Mouse (Mus musculus) G1E-ER4 (cell line): ENCODE results near the gene Spp2. TPM values are rescaled to one million over a fixed set of nuclear protein-coding genes. Genes with fewer than 3 reads are reported as not detected.

ENCODE experiments used
- GATA1 ChIP-seq: IDR thresholded peaks from one replicate; pipeline ENCODE4 v1.8.0; 2012; ENCODE audit warnings: low read length, inconsistent platforms
- polyA plus RNA-seq: library from polyadenylated mRNA; stranded (reverse); fragments of >175 nt; gene quantifications from 2 replicates; pipeline ENCODE4 v1.2.3, GENCODE M21; 2012

Spp2 gene
- not detected in 2 replicates for polyA plus RNA-seq

- TF ChIP-seq GATA1 = no peak
Measured at GRCm38 (mm10) chr1:88406807-88407198, at the start of gene Spp2. Spp2 (plus strand) TSS chr1:88406961.

DNA sequence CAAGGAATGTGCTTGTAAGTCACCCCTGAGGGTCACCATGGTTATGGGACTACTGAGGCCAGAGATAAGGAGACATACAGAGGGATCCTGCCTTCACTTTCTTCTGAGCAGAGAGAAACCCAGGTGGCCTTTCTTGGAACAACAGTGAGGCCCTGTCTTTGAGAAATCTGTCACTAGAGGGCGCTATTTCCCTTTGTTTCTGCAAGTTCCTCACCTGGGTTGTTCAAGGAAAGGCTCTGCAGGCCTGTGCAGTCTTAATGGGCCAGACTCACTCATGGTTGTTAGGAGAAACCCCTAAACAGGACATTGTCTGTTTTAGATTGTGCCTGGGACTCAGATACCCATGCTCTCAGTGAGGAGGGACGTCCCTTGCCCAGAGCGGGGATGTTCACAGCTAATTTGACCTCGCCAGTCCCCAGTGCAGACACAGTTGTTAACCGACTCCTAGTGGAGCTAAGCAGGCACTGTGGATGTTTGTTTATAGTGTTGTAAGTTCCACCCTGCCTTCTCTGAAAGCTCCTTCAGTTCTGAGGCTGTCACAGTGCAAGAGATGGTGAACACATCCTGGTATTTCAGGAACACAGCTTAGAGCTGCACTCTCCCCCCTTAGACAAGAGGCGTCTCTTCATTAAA is 49.2 kb upstream of the Spp2 start:
- no peak for TF ChIP-seq GATA1

DNA sequence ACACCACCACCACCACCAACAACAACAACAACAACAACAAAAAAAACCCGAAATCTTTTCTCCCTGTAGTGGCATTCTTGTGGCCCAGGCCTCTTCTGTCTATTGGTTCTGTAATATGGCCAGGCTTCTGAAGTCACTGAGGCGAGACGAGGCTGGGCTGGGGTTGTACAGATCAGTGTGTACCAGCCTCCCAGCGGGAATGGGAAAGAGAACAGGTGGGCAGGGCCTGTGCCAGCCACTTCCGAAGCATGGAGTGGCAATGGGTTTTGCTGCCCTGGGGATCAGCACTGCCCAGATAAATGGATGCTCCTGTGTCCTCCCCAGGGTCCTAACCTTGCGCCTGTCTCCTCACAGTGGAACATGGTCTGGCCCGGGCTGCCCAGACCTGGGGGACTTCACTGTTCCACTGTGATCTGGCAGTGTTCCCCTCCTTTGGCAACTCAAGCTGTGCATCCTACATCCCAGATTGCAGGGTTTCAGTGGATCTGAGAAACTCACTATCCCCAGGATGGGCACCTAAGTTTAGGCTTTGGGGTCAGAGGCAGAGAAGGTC is 48.6 kb upstream of the Spp2 start:
- no peak for TF ChIP-seq GATA1

DNA sequence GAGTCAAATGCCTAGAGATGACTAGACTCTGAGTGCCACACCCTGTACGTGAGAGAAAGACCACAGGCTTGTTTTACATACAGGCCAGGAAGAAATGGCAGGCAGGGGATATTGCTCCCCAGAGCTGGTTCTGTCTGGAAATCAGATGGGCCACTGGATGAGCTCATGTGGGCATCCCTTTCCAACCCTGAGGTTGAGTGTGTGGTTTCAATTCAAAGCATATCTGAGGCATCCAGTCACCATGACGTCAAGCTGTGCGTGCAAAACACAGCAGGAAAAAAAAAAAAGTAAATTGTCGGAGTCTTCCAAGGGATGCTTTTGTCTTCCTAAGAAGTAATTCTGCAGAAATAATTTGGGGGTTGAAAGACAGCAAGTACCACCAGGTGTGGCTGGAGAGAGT is 45.7 kb upstream of the Spp2 start:
- no peak for TF ChIP-seq GATA1

DNA sequence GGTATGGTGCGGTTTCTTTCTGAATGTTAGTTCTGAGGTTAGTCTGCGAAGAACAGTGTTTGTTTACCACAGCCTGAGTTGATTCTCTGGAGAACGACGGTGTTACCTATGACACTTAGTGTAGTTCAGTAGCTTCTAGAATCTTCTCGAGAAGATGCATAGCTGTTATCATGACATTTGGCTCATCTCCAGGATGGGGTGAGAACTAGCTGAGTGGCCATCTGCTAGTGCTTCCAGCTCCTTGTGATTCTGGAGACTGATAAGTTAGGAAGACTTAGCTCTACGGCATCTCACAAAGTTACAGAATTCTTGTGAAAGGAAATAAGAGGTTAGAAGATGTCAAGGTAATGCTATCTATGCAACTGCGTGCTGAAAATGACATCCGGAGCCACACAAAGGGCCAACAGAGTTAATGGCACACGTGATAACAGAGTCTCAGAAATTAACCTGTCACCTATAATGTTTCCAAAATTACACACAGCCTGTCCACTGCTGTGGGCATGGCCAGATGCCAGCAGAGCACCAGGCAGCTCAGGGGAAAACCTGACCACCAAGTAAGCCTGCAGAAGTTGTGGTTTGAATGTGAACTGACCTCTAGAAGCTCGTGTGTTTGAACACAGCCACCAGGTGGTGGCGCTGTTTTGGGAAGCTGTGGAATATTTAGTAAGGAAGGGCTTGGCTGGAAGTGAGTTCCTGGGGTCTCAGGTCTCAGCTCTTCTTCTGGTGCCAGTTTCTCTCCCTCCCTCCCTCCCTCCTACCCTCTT is 39.7 kb upstream of the Spp2 start:
- TF ChIP-seq GATA1 = no peak

GRCm38 (mm10) chr1:88378446-88378845 is 28.3 kb upstream of the Spp2 start:
- no peak for TF ChIP-seq GATA1

- no peak for TF ChIP-seq GATA1
Measured at GRCm38 (mm10) chr1:88391632-88392031, 15.1 kb upstream of the Spp2 start.

GRCm38 (mm10) chr1:88393321-88393720 is 13.4 kb upstream of the Spp2 start:
- TF ChIP-seq GATA1 = no peak

DNA sequence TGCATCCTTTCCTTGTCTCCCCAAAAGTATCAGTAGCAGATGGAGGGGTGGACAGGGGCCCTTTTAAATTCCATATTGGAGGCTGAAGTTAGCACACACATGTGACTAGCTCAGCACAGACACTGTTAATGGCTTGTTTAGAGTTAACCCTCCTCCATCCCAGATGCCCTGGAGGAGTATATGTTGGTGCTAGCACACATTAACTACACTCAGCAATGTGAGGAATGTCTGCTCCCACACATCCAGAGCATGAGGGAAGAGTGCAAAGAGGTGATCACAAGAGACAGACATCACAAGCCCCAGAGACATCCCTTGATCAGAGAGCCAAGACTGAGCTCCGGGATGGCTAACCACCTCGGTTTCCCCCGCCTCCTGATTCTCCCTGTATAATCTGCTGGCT is 3.4 kb upstream of the Spp2 start:
- TF ChIP-seq GATA1 = no peak

GRCm38 (mm10) chr1:88406078-88406806 is 519 bp upstream of the Spp2 start:
- TF ChIP-seq GATA1 = no peak

- no peak for TF ChIP-seq GATA1
Measured at GRCm38 (mm10) chr1:88408340-88408739, 1.6 kb downstream of the Spp2 start.

- TF ChIP-seq GATA1 = no peak
Measured at GRCm38 (mm10) chr1:88412013-88412412, 5.3 kb downstream of the Spp2 start.

- TF ChIP-seq GATA1 = no peak
Measured at GRCm38 (mm10) chr1:88418943-88419342, 12.2 kb downstream of the Spp2 start.

GRCm38 (mm10) chr1:88422045-88422444 is 15.3 kb downstream of the Spp2 start:
- no peak for TF ChIP-seq GATA1

GRCm38 (mm10) chr1:88422846-88423395 is 16.2 kb downstream of the Spp2 start:
- no peak for TF ChIP-seq GATA1
